Mouse (Mus musculus): ENCODE measurements around the gene Trim69. TPM values are rescaled to one million over a fixed set of nuclear protein-coding genes. Genes with fewer than 3 reads are reported as not detected.
"Not testable (repeated sequence)": the region's sequence is repeated elsewhere in the genome, so short reads cannot be mapped to it uniquely, and the experiment has no call there.

Gene Trim69
- polyA plus RNA-seq, 1 experiment from 2014 or later, result not detected

- no peak overlapping the region for H3K4me3 ChIP-seq (ENCODE audit: low read length)
- no peaks in the 10 kb centered on the region for H3K4me1 ChIP-seq (ENCODE audit: control insufficient read depth, insufficient read depth, low read length)
- 77% methylated on average over 4 of the region's 4 CpGs for WGBS
- no peaks in the 10 kb centered on the region for H3K36me3 ChIP-seq (ENCODE audit: control insufficient read depth, insufficient read depth)
- H3K9ac ChIP-seq (ENCODE audit: low read length), result no peak overlapping the region
- no peak for ATAC-seq (replicated peaks; ENCODE audit: extremely low read depth, insufficient read depth, low FRiP score)
- no peaks in the 10 kb centered on the region for H3K27me3 ChIP-seq (ENCODE audit: control insufficient read depth, insufficient read depth, low read length)
- H3K27ac ChIP-seq (ENCODE audit: low read length), result no peak overlapping the region
- no peak overlapping the region for H3K4me2 ChIP-seq (ENCODE audit: low read depth, low read length)
- H3K9me3 ChIP-seq (replicated peaks; ENCODE audit: control insufficient read depth, low read length), result no peaks in the 10 kb centered on the region
These were observed 24.6 kb downstream of the Trim69 start for GRCm38 (mm10) chr2:122185086-122185485.

DNA sequence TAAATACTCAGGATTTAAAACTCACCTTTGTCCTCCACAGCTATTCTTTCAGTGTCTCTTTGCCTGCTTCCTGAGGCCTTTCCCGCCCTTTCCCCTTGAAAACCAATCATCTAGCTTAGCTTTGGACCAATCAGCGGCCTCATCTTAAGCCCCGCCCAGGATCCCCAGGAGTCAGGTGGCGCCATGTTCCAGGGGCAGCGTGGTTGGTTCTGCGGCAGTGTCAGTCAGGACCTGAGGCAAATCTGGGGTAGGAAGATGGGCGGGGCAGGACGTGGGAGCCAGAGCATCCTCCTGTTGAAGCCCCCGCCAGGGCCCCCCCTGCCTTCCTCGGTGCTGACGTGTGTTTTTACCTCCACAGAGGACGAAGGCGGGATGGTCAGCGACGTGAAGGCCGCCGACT lies 25.6 kb downstream of the Trim69 start, which contains the start of the genes Patl2 and Terb2:
Gene Patl2 (minus strand): TSS at position 84 of the 400 bp plus-strand sequence.
Gene Terb2 (plus strand): TSS at position 167 of the 400 bp plus-strand sequence.
- H3K27ac ChIP-seq (ENCODE audit: low read length), result no peak within 1 kb of the TSS
- H3K9ac ChIP-seq (ENCODE audit: low read length), result no peak within 1 kb of the TSS
- ATAC-seq (replicated peaks; ENCODE audit: extremely low read depth, insufficient read depth, low FRiP score), result no peak
- no peaks in the 10 kb centered on the region for H3K36me3 ChIP-seq (ENCODE audit: control insufficient read depth, insufficient read depth)
- no peaks in the 10 kb centered on the region for H3K4me1 ChIP-seq (ENCODE audit: control insufficient read depth, insufficient read depth, low read length)
- no peak within 1 kb of the TSS for H3K4me2 ChIP-seq (ENCODE audit: low read depth, low read length)
- H3K27me3 ChIP-seq (ENCODE audit: control insufficient read depth, insufficient read depth, low read length), result no peaks in the 10 kb centered on the region
- H3K9me3 ChIP-seq (replicated peaks; ENCODE audit: control insufficient read depth, low read length), result no peaks in the 10 kb centered on the region
- 69% methylated on average over 17 of the region's 17 CpGs for WGBS
- no peak within 1 kb of the TSS for H3K4me3 ChIP-seq (ENCODE audit: low read length)

DNA sequence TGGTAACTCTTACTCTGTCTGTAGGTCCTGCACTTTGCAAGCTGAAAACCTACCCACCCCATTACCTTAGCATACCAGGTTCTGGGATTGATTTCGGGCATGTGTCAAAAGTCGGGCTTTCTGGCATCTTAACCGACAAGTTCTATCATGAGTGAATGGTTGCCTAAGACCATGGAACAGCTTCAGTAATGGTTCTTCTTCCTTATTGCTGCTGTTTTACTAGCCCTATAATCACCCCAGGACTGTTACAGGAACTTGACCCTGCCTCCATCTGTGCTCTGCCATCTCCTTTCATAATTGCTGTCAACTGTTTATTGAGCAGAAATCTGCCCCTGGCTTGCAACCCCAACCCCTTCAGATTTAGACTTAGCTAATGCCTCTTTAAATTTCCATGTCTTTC lies 26.3 kb downstream of the Trim69 start:
- ATAC-seq (replicated peaks; ENCODE audit: extremely low read depth, insufficient read depth, low FRiP score), result no peak
- no peak overlapping the region for H3K27ac ChIP-seq (ENCODE audit: low read length)
- no peaks in the 10 kb centered on the region for H3K36me3 ChIP-seq (ENCODE audit: control insufficient read depth, insufficient read depth)
- H3K27me3 ChIP-seq (ENCODE audit: control insufficient read depth, insufficient read depth, low read length), result no peaks in the 10 kb centered on the region
- H3K4me3 ChIP-seq (ENCODE audit: low read length), result no peak overlapping the region
- no peak overlapping the region for H3K4me2 ChIP-seq (ENCODE audit: low read depth, low read length)
- H3K9ac ChIP-seq (ENCODE audit: low read length), result no peak overlapping the region
- WGBS, result 97% methylated on average over 3 of the region's 3 CpGs
- no peaks in the 10 kb centered on the region for H3K4me1 ChIP-seq (ENCODE audit: control insufficient read depth, insufficient read depth, low read length)
- H3K9me3 ChIP-seq (replicated peaks; ENCODE audit: control insufficient read depth, low read length), result no peaks in the 10 kb centered on the region

DNA sequence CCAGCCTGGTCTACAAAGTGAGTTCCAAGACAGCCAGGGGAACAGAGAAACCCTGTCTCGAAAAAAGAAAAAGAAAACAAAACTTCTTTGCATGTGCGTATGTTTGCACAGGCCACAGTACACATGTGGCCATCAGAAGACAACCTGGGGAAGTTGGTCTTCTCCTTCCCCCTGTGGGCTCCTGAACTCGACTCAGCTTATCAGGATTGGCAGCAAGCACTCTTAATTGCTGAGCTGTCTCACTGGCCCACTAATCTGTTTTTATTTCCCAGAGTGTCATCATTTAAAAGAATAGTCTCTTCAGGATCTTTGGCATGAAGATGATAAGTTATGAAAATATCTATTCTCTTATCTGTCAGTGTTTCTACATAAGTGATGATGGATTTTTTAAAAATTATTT lies 31.3 kb downstream of the Trim69 start:
- Histone ChIP-seq H3K4me1 (ENCODE audit: control insufficient read depth, insufficient read depth, low read length) (no peaks in the 10 kb centered on the region), H3K36me3 (ENCODE audit: control insufficient read depth, insufficient read depth) (no peaks in the 10 kb centered on the region), H3K27ac (ENCODE audit: low read length) (no peak overlapping the region), H3K4me3 (ENCODE audit: low read length) (no peak overlapping the region), H3K27me3 (ENCODE audit: control insufficient read depth, insufficient read depth, low read length) (no peaks in the 10 kb centered on the region), H3K4me2 (ENCODE audit: low read depth, low read length) (no peak overlapping the region), H3K9ac (ENCODE audit: low read length) (no peak overlapping the region), H3K9me3 (replicated peaks; ENCODE audit: control insufficient read depth, low read length) (no peaks in the 10 kb centered on the region)
- WGBS, result 70% methylated on average over 3 of the region's 3 CpGs
- ATAC-seq (replicated peaks; ENCODE audit: extremely low read depth, insufficient read depth, low FRiP score), result no peak

DNA sequence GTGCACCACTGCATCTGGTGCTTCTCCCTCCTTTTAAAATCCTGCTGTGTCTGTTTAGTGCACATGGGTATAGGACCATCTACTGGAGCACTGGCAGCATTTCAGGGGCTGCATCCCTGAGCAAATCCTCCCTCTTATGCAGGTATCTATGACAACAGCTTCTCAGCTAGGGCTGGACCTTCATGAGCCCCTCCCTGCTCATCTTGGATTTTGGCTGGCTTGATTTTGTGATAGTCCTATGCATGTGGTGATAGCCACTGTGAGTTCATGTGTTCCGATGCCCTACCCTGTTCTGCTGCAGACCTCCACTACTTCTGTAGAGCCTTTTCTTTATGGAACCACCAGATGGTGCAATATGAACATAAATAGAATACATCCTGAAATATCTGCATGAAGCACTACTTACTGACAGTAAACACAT lies 34.0 kb downstream of the Trim69 start:
- 50% methylated on average over 1 of the region's 1 CpGs for WGBS
- H3K4me2 ChIP-seq (ENCODE audit: low read depth, low read length), result no peak overlapping the region
- H3K27ac ChIP-seq (ENCODE audit: low read length), result no peak overlapping the region
- H3K27me3 ChIP-seq (ENCODE audit: control insufficient read depth, insufficient read depth, low read length), result no peaks in the 10 kb centered on the region
- no peaks in the 10 kb centered on the region for H3K36me3 ChIP-seq (ENCODE audit: control insufficient read depth, insufficient read depth)
- no peak overlapping the region for H3K4me3 ChIP-seq (ENCODE audit: low read length)
- no peak for ATAC-seq (replicated peaks; ENCODE audit: extremely low read depth, insufficient read depth, low FRiP score)
- H3K9me3 ChIP-seq (replicated peaks; ENCODE audit: control insufficient read depth, low read length), result no peaks in the 10 kb centered on the region
- H3K9ac ChIP-seq (ENCODE audit: low read length), result no peak overlapping the region
- no peaks in the 10 kb centered on the region for H3K4me1 ChIP-seq (ENCODE audit: control insufficient read depth, insufficient read depth, low read length)

GRCm38 (mm10) chr2:122201501-122201900 lies 41.0 kb downstream of the Trim69 start:
- Histone ChIP-seq H3K9ac (ENCODE audit: low read length) (no peak overlapping the region), H3K4me3 (ENCODE audit: low read length) (no peak overlapping the region), H3K36me3 (ENCODE audit: control insufficient read depth, insufficient read depth) (no peaks in the 10 kb centered on the region), H3K27ac (ENCODE audit: low read length) (no peak overlapping the region), H3K27me3 (ENCODE audit: control insufficient read depth, insufficient read depth, low read length) (no peaks in the 10 kb centered on the region), H3K4me1 (ENCODE audit: control insufficient read depth, insufficient read depth, low read length) (no peaks in the 10 kb centered on the region), H3K4me2 (ENCODE audit: low read depth, low read length) (no peak overlapping the region), H3K9me3 (replicated peaks; ENCODE audit: control insufficient read depth, low read length) (no peaks in the 10 kb centered on the region)
- WGBS, result 41% methylated on average over 1 of the region's 1 CpGs
- ATAC-seq (replicated peaks; ENCODE audit: extremely low read depth, insufficient read depth, low FRiP score), result no peak

DNA sequence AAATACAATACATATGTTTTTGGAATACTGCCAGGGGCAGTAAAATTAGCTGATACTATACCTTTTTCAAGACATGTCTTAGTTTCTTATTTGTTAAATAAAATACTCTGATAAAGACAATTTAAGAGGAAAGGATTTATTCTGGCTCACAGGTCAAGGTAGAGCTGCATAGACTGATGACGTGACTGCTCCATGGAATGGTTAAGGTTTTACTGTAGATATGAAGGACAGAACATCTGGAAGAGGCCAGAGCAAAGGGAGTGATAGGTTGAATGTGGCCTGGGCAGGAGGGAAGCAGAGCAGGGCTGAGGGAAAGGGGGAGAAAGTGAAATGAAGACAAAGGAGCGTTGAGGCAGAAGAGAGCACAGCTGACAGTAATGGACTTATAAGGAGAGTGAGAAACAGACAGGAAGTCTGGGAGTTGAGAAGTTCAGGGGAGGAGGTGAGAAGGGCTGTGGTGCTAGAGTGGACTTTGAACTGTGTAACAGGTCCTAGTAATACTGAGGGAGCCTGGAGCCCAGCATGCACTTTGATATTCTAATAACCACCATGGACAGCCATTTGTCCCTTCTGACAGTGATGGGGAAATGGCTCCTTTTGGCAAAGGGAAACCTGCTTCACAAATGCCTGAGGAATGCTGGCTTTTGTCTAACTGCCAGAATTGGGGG lies 46.1 kb downstream of the Trim69 start:
- no peak overlapping the region for H3K4me3 ChIP-seq (ENCODE audit: low read length)
- no peak overlapping the region for H3K9ac ChIP-seq (ENCODE audit: low read length)
- H3K4me2 ChIP-seq (ENCODE audit: low read depth, low read length), result no peak overlapping the region
- H3K4me1 ChIP-seq (ENCODE audit: control insufficient read depth, insufficient read depth, low read length), result no peaks in the 10 kb centered on the region
- ATAC-seq (replicated peaks; ENCODE audit: extremely low read depth, insufficient read depth, low FRiP score), result no peak
- H3K27ac ChIP-seq (ENCODE audit: low read length), result no peak overlapping the region
- no peaks in the 10 kb centered on the region for H3K27me3 ChIP-seq (ENCODE audit: control insufficient read depth, insufficient read depth, low read length)
- no peaks in the 10 kb centered on the region for H3K36me3 ChIP-seq (ENCODE audit: control insufficient read depth, insufficient read depth)
- no peaks in the 10 kb centered on the region for H3K9me3 ChIP-seq (replicated peaks; ENCODE audit: control insufficient read depth, low read length)
- WGBS, result 57% methylated on average over 2 of the region's 2 CpGs

GRCm38 (mm10) chr2:122210534-122211228 lies 50.2 kb downstream of the Trim69 start:
- Histone ChIP-seq H3K9me3 (replicated peaks; ENCODE audit: control insufficient read depth, low read length) (no peaks in the 10 kb centered on the region), H3K27me3 (ENCODE audit: control insufficient read depth, insufficient read depth, low read length) (no peaks in the 10 kb centered on the region), H3K9ac (ENCODE audit: low read length) (no peak overlapping the region), H3K4me1 (ENCODE audit: control insufficient read depth, insufficient read depth, low read length) (no peaks in the 10 kb centered on the region; the same call in 1 of the 2 replicates), H3K4me2 (ENCODE audit: low read depth, low read length) (no peak overlapping the region), H3K4me3 (ENCODE audit: low read length) (no peak overlapping the region), H3K27ac (ENCODE audit: low read length) (no peak overlapping the region), H3K36me3 (ENCODE audit: control insufficient read depth, insufficient read depth) (no peaks in the 10 kb centered on the region)
- 74% methylated on average over 3 of the region's 3 CpGs for WGBS
- no peak for ATAC-seq (replicated peaks; ENCODE audit: extremely low read depth, insufficient read depth, low FRiP score)

DNA sequence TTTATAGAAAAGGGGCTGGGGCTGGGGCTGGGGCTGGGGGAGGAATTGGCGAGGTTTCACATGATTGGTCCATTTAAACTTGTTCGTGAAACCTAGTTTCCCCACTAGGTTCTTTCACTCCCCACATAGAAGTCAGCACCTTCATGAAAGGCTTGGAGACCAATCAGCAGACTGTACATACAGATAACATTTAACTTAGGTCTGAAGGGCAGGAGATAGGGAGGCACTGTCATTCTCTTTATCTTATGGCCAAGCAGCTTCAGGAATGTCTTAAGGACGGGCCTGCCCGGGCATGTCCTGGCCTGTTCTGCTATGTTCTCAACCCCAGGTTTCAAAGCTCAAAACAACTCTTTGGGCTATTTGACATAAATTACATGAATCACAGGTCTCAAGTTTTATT lies 56.6 kb downstream of the Trim69 start:
- not testable (repeated sequence) for H3K9ac ChIP-seq (ENCODE audit: low read length); H3K9me3 ChIP-seq (replicated peaks; ENCODE audit: control insufficient read depth, low read length); H3K27me3 ChIP-seq (ENCODE audit: control insufficient read depth, insufficient read depth, low read length); H3K4me1 ChIP-seq (ENCODE audit: control insufficient read depth, insufficient read depth, low read length); ATAC-seq (replicated peaks; ENCODE audit: extremely low read depth, insufficient read depth, low FRiP score); H3K4me2 ChIP-seq (ENCODE audit: low read depth, low read length); H3K27ac ChIP-seq (ENCODE audit: low read length); H3K36me3 ChIP-seq (ENCODE audit: control insufficient read depth, insufficient read depth); H3K4me3 ChIP-seq (ENCODE audit: low read length)
- WGBS, result 71% methylated on average over 4 of the region's 4 CpGs

Data from heart, embryonic 16.5 days (tissue).